Mouse (Mus musculus) heart, postnatal 0 days (tissue): ENCODE measurements around the gene Btg2. TPM values are rescaled to one million over a fixed set of nuclear protein-coding genes. Genes with fewer than 3 reads are reported as not detected.

Experiments used
- ATAC-seq: fragments of 200-750 bp; cut with Nextera tagmentation; 2 replicates; pipeline ENCODE4 v1.8.0; 2017; ENCODE audit warnings: low read depth, moderate number of reproducible peaks, moderate library complexity; ENCODE audit not compliant: insufficient read depth
- DNase-seq: peaks from one replicate; pipeline ENCODE4 v3.0.0-alpha.2; 2016; ENCODE audit warnings: low spot score
- H3K27ac ChIP-seq: fragments of 300-500 bp; sonication (generic); 2 replicates; pipeline ENCODE4 v1.5.1; 2014; ENCODE audit warnings: low read depth, mild to moderate bottlenecking
- H3K27me3 ChIP-seq: fragments of 300-500 bp; sonication (generic); 2 replicates; pipeline ENCODE4 v1.6.1; 2014; ENCODE audit warnings: low read length, mixed read lengths; ENCODE audit not compliant: control insufficient read depth, insufficient read depth
- H3K36me3 ChIP-seq: fragments of 300-500 bp; sonication (generic); replicated peaks from 2 replicates; pipeline ENCODE4 v1.6.1; 2014; ENCODE audit warnings: low read length, mixed read lengths; ENCODE audit not compliant: control insufficient read depth, insufficient read depth
- H3K4me1 ChIP-seq: fragments of 300-500 bp; sonication (generic); 2 replicates; pipeline ENCODE4 v1.6.1; 2014; ENCODE audit warnings: antibody characterized with exemption; ENCODE audit not compliant: control insufficient read depth, insufficient read depth
- H3K4me2 ChIP-seq: fragments of 300-500 bp; sonication (generic); 2 replicates; pipeline ENCODE4 v1.6.1; 2014; ENCODE audit warnings: low read depth, mild to moderate bottlenecking, low read length, moderate library complexity
- H3K4me3 ChIP-seq: fragments of 300-500 bp; sonication (generic); 2 replicates; pipeline ENCODE4 v1.5.1; 2014; ENCODE audit warnings: low read depth, low read length
- H3K9ac ChIP-seq: fragments of 300-500 bp; sonication (generic); replicated peaks from 2 replicates; pipeline ENCODE4 v1.6.1; 2014; ENCODE audit warnings: low read depth, low read length, mixed read lengths
- H3K9me3 ChIP-seq: fragments of 300-500 bp; sonication (generic); replicated peaks from 2 replicates; pipeline ENCODE4 v1.6.1; 2016; ENCODE audit warnings: low read length; ENCODE audit not compliant: control insufficient read depth
- CTCF ChIP-seq: IDR thresholded peaks from 2 replicates; pipeline ENCODE4 v1.5.1; 2016; ENCODE audit warnings: antibody characterized with exemption, control low read depth, low read depth
- EP300 ChIP-seq: IDR thresholded peaks from 2 replicates; pipeline ENCODE4 v1.6.1; 2016; ENCODE audit warnings: antibody characterized with exemption, low read depth
- WGBS: fragments of 180-500 bp; shearing (Covaris S2); extraction: QIAGEN DNeasy Blood & Tissue Kit; methylation state at CpG from one replicate; pipeline ENCODE4 v1.1.7; 2014; 5-methylcytosine and 5-hydroxymethylcytosine counted together
- polyA plus RNA-seq: library from polyadenylated mRNA; unstranded; fragments of >200 nt; fragmentation: Nextera tagmentation; extraction: Ambion mirVana; gene quantifications from 2 replicates; pipeline ENCODE4 v1.2.1, GENCODE M21; 2015
- total RNA-seq: library from RNA; depleted of rRNA; stranded (reverse); fragments of >200 nt; gene quantifications from 2 replicates; pipeline ENCODE4 v1.2.3, GENCODE M21; 2014; ENCODE audit warnings: low replicate concordance

Gene Btg2
- total and polyA plus RNA-seq, 2 experiments from 2014 or later, result 33.7 to 52.9 TPM

GRCm38 (mm10) chr1:134063086-134063772 lies 15.7 kb downstream of the Btg2 start:
- H3K9ac ChIP-seq, result peak overlapping the region; percentile 60
- WGBS, result 6% methylated on average over 33 of the region's 33 CpGs
- peaks cover 55% of the 10 kb centered on the region for H3K4me1 ChIP-seq
- no peaks in the 10 kb centered on the region for H3K9me3 ChIP-seq
- H3K4me3 ChIP-seq, result peak overlapping the region; percentile 20; the same call in 1 of the 2 replicates
- ATAC-seq, result peak; percentile 51
- TF ChIP-seq CTCF (no peak), EP300 (no peak)
- H3K27me3 ChIP-seq, result no peaks in the 10 kb centered on the region
- H3K4me2 ChIP-seq, result peak overlapping the region; percentile 33
- peak; percentile 65 for DNase-seq
- no peaks in the 10 kb centered on the region for H3K36me3 ChIP-seq
- H3K27ac ChIP-seq, result peak overlapping the region; percentile 91

DNA sequence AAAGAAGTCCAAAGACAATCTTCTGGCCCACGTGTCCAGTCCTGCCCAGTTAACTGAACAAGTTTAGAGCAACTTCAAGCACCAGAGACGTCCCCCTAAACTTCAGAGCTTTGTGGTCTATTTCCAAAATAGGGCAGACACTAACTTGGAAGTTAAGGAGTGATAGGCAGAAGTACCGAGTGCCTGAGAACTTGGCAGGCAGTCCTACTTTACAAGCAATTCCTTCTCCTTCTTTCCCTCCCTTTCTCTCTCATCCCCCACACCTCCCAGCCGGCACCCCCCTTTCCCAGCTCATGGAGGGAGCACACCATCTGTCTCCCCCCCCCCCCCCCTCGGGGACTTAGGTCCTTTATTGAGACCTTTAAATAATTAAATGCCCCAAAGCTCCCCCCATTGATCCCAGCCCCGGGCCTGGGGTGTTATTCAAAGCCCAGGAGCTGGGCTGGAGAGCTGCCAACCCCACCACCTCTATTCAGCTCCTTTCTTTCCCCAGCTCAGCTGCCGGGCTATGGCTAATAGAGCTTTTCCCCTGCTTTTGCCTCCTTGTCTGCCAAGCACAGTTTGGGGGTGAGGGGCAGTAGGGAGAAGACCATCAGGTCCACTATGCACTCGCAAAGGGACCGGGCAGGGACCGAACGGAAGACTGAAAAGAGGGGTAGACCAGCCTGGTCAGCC lies 16.4 kb downstream of the Btg2 start:
- no peak for ATAC-seq
- Histone ChIP-seq H3K4me3 (peak overlapping the region; percentile 20; the same call in 1 of the 2 replicates), H3K4me1 (peaks cover 55% of the 10 kb centered on the region), H3K4me2 (peak overlapping the region; percentile 33), H3K27me3 (no peaks in the 10 kb centered on the region), H3K36me3 (no peaks in the 10 kb centered on the region), H3K27ac (peak overlapping the region; percentile 91), H3K9me3 (no peaks in the 10 kb centered on the region), H3K9ac (peak overlapping the region; percentile 60)
- DNase-seq, result no peak
- WGBS, result 21% methylated on average over 11 of the region's 11 CpGs
- TF ChIP-seq CTCF, result no peak
- no peak for TF ChIP-seq EP300

DNA sequence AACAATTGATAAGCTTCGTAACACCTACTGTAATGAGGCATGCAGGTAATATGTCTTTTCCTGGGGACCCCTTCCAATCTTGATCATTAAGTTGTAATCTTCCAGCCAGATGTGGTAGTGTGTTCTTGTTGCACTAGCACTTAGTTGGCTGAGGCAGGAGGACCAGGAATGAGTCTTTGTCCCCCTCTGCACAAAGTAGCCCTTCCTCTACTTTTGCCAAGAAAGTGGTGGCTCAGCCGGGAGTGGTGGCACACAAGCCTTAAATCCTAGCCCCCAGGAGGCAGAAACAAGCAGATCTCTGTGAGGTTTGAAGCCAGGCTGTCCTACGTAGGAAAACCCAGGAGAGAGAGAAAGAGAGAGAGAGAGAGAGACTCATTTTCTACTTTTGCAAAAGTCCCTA lies 17.0 kb downstream of the Btg2 start:
- ATAC-seq, result no peak
- no peaks in the 10 kb centered on the region for H3K36me3 ChIP-seq
- peaks cover 55% of the 10 kb centered on the region for H3K4me1 ChIP-seq
- no peak for DNase-seq
- no peaks in the 10 kb centered on the region for H3K27me3 ChIP-seq
- H3K4me3 ChIP-seq, result no peak overlapping the region
- H3K4me2 ChIP-seq, result no peak overlapping the region
- H3K27ac ChIP-seq, result peak overlapping the region; percentile 97
- no peaks in the 10 kb centered on the region for H3K9me3 ChIP-seq
- 74% methylated on average over 3 of the region's 3 CpGs for WGBS
- TF ChIP-seq EP300 (no peak), CTCF (no peak)
- H3K9ac ChIP-seq, result no peak overlapping the region; the same call in 1 of the 2 replicates

- peak overlapping the region; percentile 39 for H3K4me3 ChIP-seq
- H3K9me3 ChIP-seq, result no peaks in the 10 kb centered on the region
- peaks cover 55% of the 10 kb centered on the region for H3K4me1 ChIP-seq
- TF ChIP-seq EP300 (0 out of 2 replicates have a peak, but pooled peaks have one; percentile 4), CTCF (no peak)
- no peaks in the 10 kb centered on the region for H3K36me3 ChIP-seq
- 4% methylated on average over 30 of the region's 31 CpGs for WGBS
- H3K9ac ChIP-seq, result peak overlapping the region; percentile 49
- H3K27me3 ChIP-seq, result no peaks in the 10 kb centered on the region
- H3K4me2 ChIP-seq, result peak overlapping the region; percentile 68
- peak; percentile 90 for ATAC-seq
- peak; percentile 96 for DNase-seq
- H3K27ac ChIP-seq, result peak overlapping the region; percentile 97
These were observed 17.9 kb downstream of the Btg2 start for GRCm38 (mm10) chr1:134060849-134061569.
